Mouse (Mus musculus): ENCODE measurements around the gene Tmem229b.
"Not testable (repeated sequence)": the region's sequence is repeated elsewhere in the genome, so short reads cannot be mapped to it uniquely, and the experiment has no call there.

Gene Tmem229b

GRCm38 (mm10) chr12:79007126-79007753 is at the start of gene Tmem229b:
Gene Tmem229b (minus strand): TSS chr12:79007627.
- DNase-seq (ENCODE audit: low spot score in 2 of 2), result peak; percentile 54 to 56

GRCm38 (mm10) chr12:79055276-79055675 is 47.8 kb upstream of the Tmem229b start:
- DNase-seq (ENCODE audit: low spot score in 2 of 2), result no peak

GRCm38 (mm10) chr12:79052073-79052472 is 44.6 kb upstream of the Tmem229b start:
- no peak for DNase-seq (ENCODE audit: low spot score in 2 of 2)

- DNase-seq (ENCODE audit: low spot score in 2 of 2), result no peak
These were observed 43.3 kb upstream of the Tmem229b start for GRCm38 (mm10) chr12:79050545-79051212.

- no peak for DNase-seq (ENCODE audit: low spot score in 2 of 2)
These were observed 42.4 kb upstream of the Tmem229b start for GRCm38 (mm10) chr12:79049807-79050206.

- no peak for DNase-seq (ENCODE audit: low spot score in 2 of 2)
These were observed 41.5 kb upstream of the Tmem229b start for GRCm38 (mm10) chr12:79048898-79049297.

- DNase-seq (ENCODE audit: low spot score in 2 of 2), result no peak
These were observed 39.8 kb upstream of the Tmem229b start for GRCm38 (mm10) chr12:79047203-79047602.

GRCm38 (mm10) chr12:79046171-79046570 is 38.7 kb upstream of the Tmem229b start:
- no peak for DNase-seq (ENCODE audit: low spot score in 2 of 2)

GRCm38 (mm10) chr12:79044668-79045067 is 37.2 kb upstream of the Tmem229b start:
- DNase-seq (ENCODE audit: low spot score in 2 of 2), result no peak

GRCm38 (mm10) chr12:79041436-79041835 is 34.0 kb upstream of the Tmem229b start:
- DNase-seq (ENCODE audit: low spot score in 2 of 2), result no peak

- DNase-seq (ENCODE audit: low spot score in 2 of 2), result no peak
These were observed 32.9 kb upstream of the Tmem229b start for GRCm38 (mm10) chr12:79040201-79040827.

GRCm38 (mm10) chr12:79039708-79040107 is 32.3 kb upstream of the Tmem229b start:
- no peak for DNase-seq (ENCODE audit: low spot score in 2 of 2)

GRCm38 (mm10) chr12:79035349-79035748 is 27.9 kb upstream of the Tmem229b start:
- DNase-seq (ENCODE audit: low spot score in 2 of 2), result no peak

- no peak for DNase-seq (ENCODE audit: low spot score in 2 of 2)
These were observed 26.9 kb upstream of the Tmem229b start for GRCm38 (mm10) chr12:79034331-79034730.

GRCm38 (mm10) chr12:79028911-79029861 is 21.8 kb upstream of the Tmem229b start, which contains the start of gene Plekhh1:
Gene Plekhh1 (plus strand): TSS chr12:79029163.
- DNase-seq (ENCODE audit: low spot score in 2 of 2), result no peak

- DNase-seq (ENCODE audit: low spot score in 2 of 2), result not testable (repeated sequence)
These were observed 20.1 kb upstream of the Tmem229b start for GRCm38 (mm10) chr12:79027526-79027925.

- peak; percentile 42 to 49 for DNase-seq (ENCODE audit: low spot score in 2 of 2)
These were observed 15.5 kb upstream of the Tmem229b start for GRCm38 (mm10) chr12:79022882-79023281.

GRCm38 (mm10) chr12:79021902-79022301 is 14.5 kb upstream of the Tmem229b start:
- DNase-seq (ENCODE audit: low spot score in 2 of 2), result no peak

- DNase-seq (ENCODE audit: low spot score in 2 of 2), result no peak
These were observed 10.6 kb upstream of the Tmem229b start for GRCm38 (mm10) chr12:79017994-79018399.

- DNase-seq (ENCODE audit: low spot score in 2 of 2), result no peak
These were observed 8.7 kb upstream of the Tmem229b start for GRCm38 (mm10) chr12:79016109-79016508.

- no peak for DNase-seq (ENCODE audit: low spot score in 2 of 2)
These were observed 3.1 kb upstream of the Tmem229b start for GRCm38 (mm10) chr12:79010569-79010968.
